Mouse (Mus musculus): ENCODE data around the gene Camta1.

- no peak for TF ChIP-seq CTCF (IDR thresholded peaks at IDR 0.05; ENCODE audit: low read depth)
- no peak for TF ChIP-seq EP300 (IDR thresholded peaks at IDR 0.05; ENCODE audit: low read depth)
Observed at GRCm38 (mm10) chr4:151576291-151577108, 285.2 kb downstream of the Camta1 start.
